ENCODE assay signal across 17 mouse cellular contexts in the genomic region with DNA sequence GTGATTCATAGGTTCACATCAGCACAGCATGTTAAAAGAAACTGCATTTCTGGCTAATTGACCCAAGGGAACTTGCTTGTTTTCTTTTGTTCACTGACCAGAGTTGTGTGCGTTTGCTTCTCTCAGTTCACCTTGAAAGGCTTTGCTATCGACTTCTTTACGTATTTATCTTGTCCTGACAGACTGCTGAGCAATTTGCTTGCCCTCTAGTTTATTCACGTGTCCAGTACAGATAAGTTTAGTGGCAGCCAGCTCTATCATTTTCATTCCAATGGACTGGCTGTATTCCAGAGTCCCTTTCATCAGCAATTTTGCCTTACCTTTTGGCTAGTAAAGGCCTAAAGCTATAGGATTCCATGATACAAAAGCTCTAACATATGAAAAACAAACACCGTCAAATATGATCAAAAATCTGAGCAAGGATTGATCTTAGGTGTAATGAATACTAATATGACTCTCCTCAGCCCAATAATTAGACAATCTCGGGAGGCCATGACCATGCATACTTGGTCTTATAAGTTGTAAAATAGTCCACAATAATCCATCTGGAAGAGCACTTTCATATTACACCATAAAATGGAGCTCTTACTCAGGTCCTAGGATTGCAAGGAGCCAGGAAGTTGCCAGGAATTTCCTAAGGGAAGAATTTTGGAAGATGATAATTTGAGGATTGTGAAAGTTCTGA. TPM values are rescaled to one million over a fixed set of nuclear protein-coding genes. Genes with fewer than 3 reads are reported as not detected.
DNase-seq lines count a peak whose midpoint lies in the region; ATAC-seq and TF ChIP-seq lines count a peak whose summit lies in the region.
"Had no signal": no experiment of that assay in that cellular context is flagged by ENCODE, and none has a peak within 500 bp of the region (broad histone marks: within the 10 kb centered on the region; RNA-seq: fewer than 3 reads in every experiment).

No protein-coding gene starts in this region.

- intact Hi-C loops in heart, postnatal 25 days (cut with DNase I): no loop called here

- TF ChIP-seq CTCF in liver, postnatal 0 days (IDR thresholded peaks at IDR 0.05; ENCODE audit: low read depth): no peak

- H3K4me2 ChIP-seq in heart, embryonic 11.5 days: no peak overlapping the region
- H3K4me2 ChIP-seq in heart, embryonic 14.5 days (ENCODE audit: low read length): peak overlapping the region; percentile 29; the same call in 1 of the 2 replicates
- no peak overlapping the region for H3K4me2 ChIP-seq in liver, postnatal 0 days (ENCODE audit: low read depth, low read length)
- no peak overlapping the region for H3K4me2 ChIP-seq in forebrain, embryonic 12.5 days
- H3K4me2 ChIP-seq: kidney, embryonic 15.5 days; midbrain, embryonic 15.5 days had no signal

- no peak for DNase-seq in heart, postnatal 25 days (ENCODE audit: low spot score)
- DNase-seq in liver, postnatal 0 days: no peak
- DNase-seq in urinary bladder, postnatal 14 days (ENCODE audit: low spot score): no peak
- no peak for DNase-seq in kidney, postnatal 4 days
- DNase-seq: adrenal gland, postnatal 36 days; cerebellum, postnatal 14 days; lung, postnatal 36 days had no signal

- peak; percentile 79 for TF ChIP-seq EP300 in liver, postnatal 0 days (IDR thresholded peaks at IDR 0.05; ENCODE audit: low read depth)

- ATAC-seq in heart, embryonic 11.5 days (replicated peaks; ENCODE audit: insufficient number of reproducible peaks, low FRiP score, low TSS enrichment): 0 out of 2 replicates have a peak, but pooled peaks have one; percentile 46
- ATAC-seq in heart, embryonic 14.5 days (ENCODE audit: insufficient number of reproducible peaks, insufficient read depth, low FRiP score, low read depth): no peak
- ATAC-seq in liver, postnatal 0 days: peak; percentile 62
- ATAC-seq in forebrain, embryonic 12.5 days (ENCODE audit: low FRiP score): no peak
- ATAC-seq: inflammation-experienced regulatory T-cells, adult 6 months; midbrain, embryonic 15.5 days had no signal

- H3K4me3 ChIP-seq in heart, embryonic 11.5 days (ENCODE audit: low read depth, low read length): no peak overlapping the region
- H3K4me3 ChIP-seq in brown adipose tissue, adult 24 weeks (ENCODE audit: insufficient read depth, low read depth, low read length): no peak overlapping the region
- H3K4me3 ChIP-seq in heart, embryonic 14.5 days (ENCODE audit: control insufficient read depth in 1 of 2, insufficient read depth in 1 of 2, low read depth in 1 of 2, low read length in 2 of 2): no peak overlapping the region
- no peak overlapping the region for H3K4me3 ChIP-seq in liver, postnatal 0 days (ENCODE audit: low read depth, low read length)
- H3K4me3 ChIP-seq in forebrain, embryonic 12.5 days (replicated peaks): no peak overlapping the region
- H3K4me3 ChIP-seq: embryonic facial prominence, embryonic 10.5 days; forebrain, embryonic 10.5 days; kidney, embryonic 15.5 days; midbrain, embryonic 15.5 days had no signal

- 48% methylated on average over 6 of the region's 6 CpGs for WGBS in heart, embryonic 11.5 days (ENCODE audit: insufficient replicate concordance)
- WGBS in heart, embryonic 14.5 days: 44% methylated on average over 6 of the region's 6 CpGs
- WGBS in liver, postnatal 0 days (ENCODE audit: insufficient replicate concordance): 56% methylated on average over 6 of the region's 6 CpGs
- 69% methylated on average over 6 of the region's 6 CpGs for WGBS in forebrain, embryonic 12.5 days

- no peaks in the 10 kb centered on the region for H3K27me3 ChIP-seq in heart, embryonic 11.5 days (ENCODE audit: control insufficient read depth, insufficient read depth, low read length)
- H3K27me3 ChIP-seq in heart, embryonic 14.5 days (ENCODE audit: control insufficient read depth, insufficient read depth, low read length): no peaks in the 10 kb centered on the region
- H3K27me3 ChIP-seq in liver, postnatal 0 days (ENCODE audit: insufficient read depth, low read length): no peaks in the 10 kb centered on the region
- peaks cover 38% of the 10 kb centered on the region for H3K27me3 ChIP-seq in forebrain, embryonic 12.5 days

- no peaks in the 10 kb centered on the region for H3K9me3 ChIP-seq in heart, embryonic 11.5 days (replicated peaks; ENCODE audit: control insufficient read depth, low read length)
- no peaks in the 10 kb centered on the region for H3K9me3 ChIP-seq in heart, embryonic 14.5 days (ENCODE audit: control insufficient read depth, low read length)
- no peaks in the 10 kb centered on the region for H3K9me3 ChIP-seq in liver, postnatal 0 days (ENCODE audit: low read length)
- no peaks in the 10 kb centered on the region for H3K9me3 ChIP-seq in forebrain, embryonic 12.5 days
- H3K9me3 ChIP-seq: embryonic facial prominence, embryonic 10.5 days; forebrain, embryonic 10.5 days; G1E; kidney, embryonic 15.5 days; midbrain, embryonic 15.5 days had no signal

- H3K36me3 ChIP-seq in heart, embryonic 11.5 days (ENCODE audit: control insufficient read depth, insufficient read depth, low read length): no peaks in the 10 kb centered on the region
- H3K36me3 ChIP-seq in heart, embryonic 14.5 days (ENCODE audit: control insufficient read depth, insufficient read depth, low read length): no peaks in the 10 kb centered on the region
- H3K36me3 ChIP-seq in liver, postnatal 0 days (replicated peaks; ENCODE audit: insufficient read depth, low read length): no peaks in the 10 kb centered on the region
- H3K36me3 ChIP-seq in forebrain, embryonic 12.5 days (replicated peaks): no peaks in the 10 kb centered on the region
- H3K36me3 ChIP-seq: embryonic facial prominence, embryonic 10.5 days; forebrain, embryonic 10.5 days; G1E; kidney, embryonic 15.5 days; midbrain, embryonic 15.5 days had no signal

- H3K27ac ChIP-seq in heart, embryonic 11.5 days (ENCODE audit: low read depth, low read length): no peak overlapping the region
- H3K27ac ChIP-seq in brown adipose tissue, adult 24 weeks (replicated peaks; ENCODE audit: low read depth, low read length): peak overlapping the region; percentile 59
- H3K27ac ChIP-seq in heart, embryonic 14.5 days (replicated peaks in 1 of 2; ENCODE audit: control insufficient read depth in 1 of 2, insufficient read depth in 1 of 2, low read depth in 2 of 2, low read length in 2 of 2): no peak overlapping the region; a peak in 1 of 4 replicates
- H3K27ac ChIP-seq in liver, postnatal 0 days (ENCODE audit: low read depth): no peak overlapping the region
- no peak overlapping the region for H3K27ac ChIP-seq in forebrain, embryonic 12.5 days
- H3K27ac ChIP-seq: embryonic facial prominence, embryonic 10.5 days; forebrain, embryonic 10.5 days; kidney, embryonic 15.5 days; midbrain, embryonic 15.5 days had no signal

- no peak overlapping the region for H3K9ac ChIP-seq in heart, embryonic 11.5 days (ENCODE audit: low read depth, low read length)
- no peak overlapping the region for H3K9ac ChIP-seq in heart, embryonic 14.5 days (ENCODE audit: low read length)
- no peak overlapping the region for H3K9ac ChIP-seq in liver, postnatal 0 days (replicated peaks)
- H3K9ac ChIP-seq in forebrain, embryonic 12.5 days: no peak overlapping the region
- H3K9ac ChIP-seq: kidney, embryonic 15.5 days; midbrain, embryonic 15.5 days had no signal

- peaks cover 2% of the 10 kb centered on the region; the same call in 1 of the 2 replicates for H3K4me1 ChIP-seq in heart, embryonic 11.5 days (ENCODE audit: control insufficient read depth, insufficient read depth, low read length)
- H3K4me1 ChIP-seq in brown adipose tissue, adult 24 weeks (ENCODE audit: control insufficient read depth, insufficient read depth, insufficient read length, low read length): no peaks in the 10 kb centered on the region; the same call in 1 of the 2 replicates
- 0 out of 4 replicates have a peak, but pooled peaks cover 0 to 4% of the 10 kb centered on the region in 2 experiments for H3K4me1 ChIP-seq in heart, embryonic 14.5 days (ENCODE audit: control insufficient read depth in 2 of 2, insufficient read depth in 2 of 2, low read length in 2 of 2)
- H3K4me1 ChIP-seq in liver, postnatal 0 days (ENCODE audit: insufficient read depth): no peaks in the 10 kb centered on the region
- no peaks in the 10 kb centered on the region for H3K4me1 ChIP-seq in forebrain, embryonic 12.5 days
- H3K4me1 ChIP-seq: embryonic facial prominence, embryonic 10.5 days; kidney, embryonic 15.5 days; midbrain, embryonic 15.5 days had no signal

RNA-seq across cellular contexts. Expression of a gene that starts 7.4 kb away (rescaled TPM):
- 8.7 and 10.0 TPM in 2 replicates for polyA plus RNA-seq in heart, embryonic 11.5 days (2014; fragmentation: Nextera tagmentation; extraction: Ambion mirVana)
- 1 to 10 TPM; 2.6 to 6.4 TPM for total RNA-seq in heart, postnatal 25 days (2021)
- polyA plus RNA-seq in brown adipose tissue, adult 24 weeks (2012; ENCODE audit: insufficient read depth, insufficient read length, missing spikeins): 6.9 and 7.0 TPM in 2 replicates
- polyA plus RNA-seq in heart, embryonic 14.5 days (2014; fragmentation: Nextera tagmentation; extraction: Ambion mirVana): 8.1 and 8.3 TPM in 2 replicates
- polyA plus RNA-seq in liver, postnatal 0 days (2015; fragmentation: Nextera tagmentation; extraction: Ambion mirVana): 1.1 and 1.6 TPM in 2 replicates
- polyA plus RNA-seq in forebrain, embryonic 12.5 days (2016; fragmentation: Nextera tagmentation; extraction: Ambion mirVana): 16.2 and 19.0 TPM in 2 replicates

Comparison
In these comparisons a context has a peak if more than half of its experiments do, and no peak if none do; other contexts are left out.
1. ATAC-seq: peak in heart, embryonic 11.5 days (single experiment) and liver, postnatal 0 days (single experiment); none in heart, embryonic 14.5 days (single experiment) and forebrain, embryonic 12.5 days (single experiment).